Mouse (Mus musculus) WW6 (cell line): Measurements from ENCODE around the gene Spata16.

Source experiments
- DNase-seq: peaks from one replicate; pipeline ENCODE4 v3.0.0-alpha.2; 2013; ENCODE audit warnings: low read depth, low spot score

The Spata16 gene

GRCm38 (mm10) chr3:26970529-26970928 is 333.1 kb downstream of the Spata16 start:
- peak; percentile 20 for DNase-seq

GRCm38 (mm10) chr3:26971276-26971675 is 333.9 kb downstream of the Spata16 start:
- DNase-seq, result no peak

DNA sequence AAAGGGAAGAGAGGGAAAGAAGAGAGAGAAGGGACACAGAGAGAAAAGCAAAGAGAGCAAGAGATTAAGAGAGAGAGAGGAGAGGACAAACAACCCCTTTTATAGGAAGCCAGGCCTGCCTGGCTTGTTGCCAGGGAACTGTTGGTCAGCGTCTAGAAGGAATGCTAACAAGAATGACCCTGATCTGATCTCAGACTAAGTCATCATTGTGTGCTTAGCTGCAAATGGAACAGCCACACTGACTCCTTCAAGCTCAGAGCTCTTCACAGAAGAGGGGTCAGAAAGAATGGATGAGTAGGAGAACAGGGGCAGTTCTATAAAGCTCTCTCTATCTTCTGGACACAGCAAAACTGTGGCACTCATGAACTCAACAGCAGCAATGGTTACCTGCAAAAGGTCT is 334.7 kb downstream of the Spata16 start:
- DNase-seq, result no peak

DNA sequence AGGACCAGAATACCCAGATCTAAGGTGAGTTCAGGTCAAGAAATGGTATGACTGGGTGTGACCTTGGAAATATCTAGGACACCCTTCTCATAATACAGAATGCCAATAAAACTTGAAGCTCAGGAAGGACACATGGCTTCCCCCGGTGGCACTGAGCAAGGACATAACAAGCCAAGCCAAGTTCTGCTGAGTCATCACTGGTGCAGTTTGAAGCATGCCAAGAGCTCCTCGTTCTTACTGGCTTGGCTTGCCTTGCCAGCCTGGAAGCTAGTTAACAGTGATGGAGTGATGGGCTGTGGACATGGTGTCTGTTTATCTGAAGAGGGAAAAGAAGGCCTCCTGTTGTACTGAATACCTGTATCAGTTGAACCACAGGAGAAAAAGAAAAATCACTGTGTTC is 342.2 kb downstream of the Spata16 start:
- no peak for DNase-seq

- no peak for DNase-seq
Measured at GRCm38 (mm10) chr3:26980371-26980770, 343.0 kb downstream of the Spata16 start.

- no peak for DNase-seq
Measured at GRCm38 (mm10) chr3:26981979-26982623, 344.7 kb downstream of the Spata16 start.

DNA sequence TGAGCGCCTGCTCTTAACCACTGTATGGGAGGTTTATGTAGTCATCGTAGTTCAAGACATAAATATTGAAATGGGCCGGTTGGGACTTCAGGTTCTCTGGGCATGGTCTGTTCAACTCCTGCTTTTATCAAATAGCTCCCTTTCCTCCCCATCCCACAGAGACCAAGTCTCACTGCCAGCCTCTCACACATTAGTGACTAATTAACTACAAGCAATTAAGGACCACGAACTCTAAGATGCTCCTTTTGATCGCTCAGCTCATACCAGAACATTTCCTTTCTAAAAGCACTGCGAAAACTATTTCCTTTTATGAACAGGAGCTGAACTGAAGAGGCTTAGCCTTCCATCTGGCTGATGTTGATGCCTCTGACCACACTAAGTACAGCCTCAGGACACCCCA is 346.3 kb downstream of the Spata16 start:
- DNase-seq, result no peak

GRCm38 (mm10) chr3:27006844-27007243 is 369.4 kb downstream of the Spata16 start:
- DNase-seq, result no peak

DNA sequence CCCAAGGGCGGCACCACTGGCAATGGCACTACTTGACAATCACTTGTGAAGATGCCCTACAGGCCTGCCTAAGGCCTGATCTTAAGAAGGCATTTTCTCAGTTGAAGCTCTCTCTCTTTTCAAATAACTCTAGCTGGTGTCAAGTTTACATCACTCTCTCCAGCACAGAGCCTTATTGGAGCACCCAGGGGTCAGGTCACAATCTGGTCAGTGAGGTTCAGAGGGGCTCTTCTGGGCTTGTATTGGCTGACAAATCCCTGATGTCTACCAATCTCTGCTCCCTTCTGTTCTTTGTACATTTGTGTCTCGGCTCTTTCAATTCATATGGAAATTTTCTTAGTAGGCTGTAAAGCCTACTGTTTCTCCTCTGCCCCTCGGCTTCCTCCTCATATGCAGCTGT is 390.5 kb downstream of the Spata16 start:
- DNase-seq, result no peak

DNA sequence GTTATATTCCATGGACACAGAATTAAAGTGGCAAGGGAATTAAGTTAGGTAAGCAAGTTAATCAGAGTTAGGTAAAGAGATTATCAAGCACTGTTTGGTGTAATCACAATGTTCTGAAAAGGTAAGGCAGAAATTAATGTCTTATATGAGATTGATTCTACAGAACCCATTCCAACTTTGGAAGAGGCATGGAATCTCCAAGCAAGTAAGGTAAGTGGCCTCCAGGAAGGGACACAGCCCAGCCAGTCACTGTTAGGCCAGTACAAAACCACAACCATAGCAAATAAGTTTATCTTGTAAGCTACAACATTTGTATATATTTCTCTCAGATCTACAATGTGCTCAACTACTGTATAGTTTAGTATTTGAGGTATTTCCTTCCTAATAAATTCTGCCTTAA is 391.1 kb downstream of the Spata16 start:
- DNase-seq, result no peak

DNA sequence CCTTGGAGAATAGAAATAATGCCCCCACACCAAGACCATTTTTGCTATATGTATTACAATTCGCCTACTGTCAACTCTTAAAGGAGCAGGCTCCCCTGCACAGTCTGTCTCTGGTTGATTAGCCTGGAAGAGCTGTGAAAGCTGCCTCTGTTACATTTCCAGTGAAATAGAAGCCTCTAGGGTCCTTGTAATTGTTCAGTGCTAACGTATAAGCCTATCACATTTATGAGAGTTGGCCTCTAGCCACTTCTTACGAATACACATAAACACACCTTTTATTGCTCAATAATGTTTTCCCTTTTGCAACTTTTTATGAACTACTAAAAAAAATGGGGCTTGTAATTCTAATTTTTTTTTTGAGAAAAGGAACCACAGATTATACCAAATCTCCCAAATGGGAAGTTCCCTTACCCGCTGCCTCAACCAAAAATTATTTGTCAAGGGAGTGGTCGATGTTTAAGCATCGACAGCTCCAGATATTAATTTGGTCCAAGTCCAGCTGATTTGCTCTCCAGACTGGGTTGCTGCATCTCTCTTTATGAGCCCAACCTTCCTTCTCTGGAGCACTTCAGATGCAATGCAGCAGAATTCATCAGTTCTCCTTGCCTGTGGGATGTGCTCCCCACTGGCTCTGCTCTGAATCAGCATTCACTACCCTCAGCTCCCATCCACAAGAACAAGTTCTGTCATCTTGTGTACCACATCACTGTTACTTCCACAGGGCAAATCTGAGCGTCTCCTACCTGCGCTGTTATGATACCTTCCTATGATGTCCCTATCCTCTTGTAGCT is 392.8 kb downstream of the Spata16 start:
- no peak for DNase-seq
